Mouse (Mus musculus): ENCODE data around the gene 2810004N23Rik. TPM values are rescaled to one million over a fixed set of nuclear protein-coding genes. Genes with fewer than 3 reads are reported as not detected.
A peak's percentile ranks its signal among the peaks of the same experiment; 100 is the strongest.

The 2810004N23Rik gene
- polyA plus RNA-seq, 2 experiments = 13.5 to 17.9 TPM

DNA sequence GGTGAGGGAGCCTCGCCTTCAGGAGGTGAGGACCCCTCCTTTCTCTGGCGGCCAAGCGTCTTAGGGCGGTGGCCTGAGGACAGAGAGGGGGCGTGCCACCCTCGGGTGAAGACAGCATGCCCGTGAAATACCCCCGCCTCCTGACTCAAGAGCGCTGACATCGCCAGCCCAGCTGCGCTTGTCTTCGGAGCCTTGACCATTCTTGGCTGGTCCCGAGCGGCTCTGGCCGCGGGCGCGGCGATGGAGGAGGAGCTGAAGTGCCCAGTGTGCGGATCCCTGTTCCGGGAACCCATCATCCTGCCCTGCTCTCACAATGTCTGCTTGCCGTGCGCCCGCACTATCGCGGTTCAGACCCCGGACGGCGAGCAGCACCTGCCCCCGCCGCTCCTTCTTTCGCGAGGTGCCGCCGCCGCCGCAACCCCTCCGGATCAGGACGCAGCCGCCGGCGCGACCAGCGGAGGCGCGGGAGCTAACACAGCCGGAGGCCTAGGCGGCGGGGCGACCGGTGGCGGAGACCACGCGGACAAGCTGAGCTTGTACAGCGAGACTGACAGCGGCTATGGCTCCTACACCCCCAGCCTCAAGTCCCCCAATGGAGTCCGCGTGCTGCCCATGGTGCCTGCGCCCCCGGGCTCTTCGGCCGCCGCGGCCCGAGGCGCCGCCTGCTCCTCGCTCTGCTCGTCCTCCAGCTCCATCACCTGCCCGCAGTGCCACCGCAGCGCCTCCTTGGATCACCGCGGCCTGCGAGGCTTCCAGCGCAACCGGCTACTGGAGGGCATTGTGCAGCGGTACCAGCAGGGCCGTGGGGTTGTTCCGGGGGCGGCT lies 69.0 kb downstream of the 2810004N23Rik start:
- H3K9ac ChIP-seq (replicated peaks) = no peak overlapping the region
- H3K36me3 ChIP-seq (replicated peaks; ENCODE audit: control insufficient read depth, insufficient read depth, low read depth) = no peaks in the 10 kb centered on the region
- no peak for DNase-seq (ENCODE audit: low read depth in 3 of 3, low spot score in 3 of 3)
- 0 out of 4 replicates have a peak, but pooled peaks cover 0 to 3% of the 10 kb centered on the region in 2 experiments for H3K4me1 ChIP-seq (replicated peaks; ENCODE audit: control insufficient read depth in 2 of 2, insufficient read depth in 2 of 2, low read length in 1 of 2)
- H3K9me3 ChIP-seq (ENCODE audit: control insufficient read depth, low read length) = no peaks in the 10 kb centered on the region
- H3K4me3 ChIP-seq (ENCODE audit: insufficient read depth in 1 of 2, low read depth in 2 of 2, low read length in 2 of 2) = 0 out of 4 replicates have a peak overlapping the region, but pooled peaks of 1 of the 2 experiments have one; percentile 3
- WGBS (ENCODE audit: insufficient replicate concordance) = 2% methylated on average over 81 of the region's 81 CpGs
- TF ChIP-seq CTCF (IDR thresholded peaks at IDR 0.05; ENCODE audit: low read depth) (no peak), EP300 (IDR thresholded peaks at IDR 0.05; ENCODE audit: low read depth) (no peak)
- peak overlapping the region; percentile 25; the same call in 1 of the 2 replicates for H3K4me2 ChIP-seq (ENCODE audit: low read depth)
- no peak for ATAC-seq (ENCODE audit: insufficient read depth)
- peaks cover 56% of the 10 kb centered on the region for H3K27me3 ChIP-seq (ENCODE audit: control insufficient read depth, insufficient read depth, low read length)
- no peak overlapping the region for H3K27ac ChIP-seq

DNA sequence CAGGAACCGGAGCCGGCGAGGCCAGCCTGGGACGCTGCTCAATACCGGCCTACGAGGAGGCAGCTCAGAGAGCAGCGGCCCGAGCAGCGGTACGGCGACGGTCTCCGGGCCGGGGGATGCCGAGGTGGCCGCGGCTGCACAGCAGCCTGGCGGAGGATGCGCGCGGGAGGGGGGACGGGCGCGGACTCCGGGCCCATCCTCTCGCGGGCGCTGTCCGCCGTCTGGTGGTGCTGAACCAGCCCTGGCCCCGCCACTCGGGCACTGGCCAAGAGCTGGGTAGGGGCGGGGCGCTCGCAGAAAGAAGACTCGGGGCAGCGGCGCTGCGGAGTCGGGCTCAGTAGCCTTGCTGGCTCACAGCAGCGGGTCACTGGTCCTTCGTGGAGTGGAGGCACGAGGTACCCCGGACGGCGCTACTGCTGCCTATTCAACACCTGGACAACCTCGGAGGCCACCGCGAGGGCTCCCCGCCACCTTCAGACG lies 69.7 kb downstream of the 2810004N23Rik start:
- Histone ChIP-seq H3K9me3 (ENCODE audit: control insufficient read depth, low read length) (no peaks in the 10 kb centered on the region), H3K9ac (replicated peaks) (no peak overlapping the region), H3K4me3 (ENCODE audit: insufficient read depth in 1 of 2, low read depth in 2 of 2, low read length in 2 of 2) (peak overlapping the region in 1 of 2 experiments; percentile 9; a peak in 2 of 4 replicates), H3K27me3 (ENCODE audit: control insufficient read depth, insufficient read depth, low read length) (peaks cover 56% of the 10 kb centered on the region), H3K4me2 (ENCODE audit: low read depth) (peak overlapping the region; percentile 25), H3K27ac (no peak overlapping the region), H3K36me3 (replicated peaks; ENCODE audit: control insufficient read depth, insufficient read depth, low read depth) (no peaks in the 10 kb centered on the region), H3K4me1 (replicated peaks; ENCODE audit: control insufficient read depth in 2 of 2, insufficient read depth in 2 of 2, low read length in 1 of 2) (0 out of 4 replicates have a peak, but pooled peaks cover 0 to 3% of the 10 kb centered on the region in 2 experiments)
- under 1% methylated on average over 51 of the region's 51 CpGs for WGBS (ENCODE audit: insufficient replicate concordance)
- peak; percentile 58; the same call in 1 of the 2 replicates for ATAC-seq (ENCODE audit: insufficient read depth)
- DNase-seq (ENCODE audit: low read depth in 3 of 3, low spot score in 3 of 3) = peak; percentile 24 to 38 (median 37)
- TF ChIP-seq CTCF (IDR thresholded peaks at IDR 0.05; ENCODE audit: low read depth) = no peak
- no peak for TF ChIP-seq EP300 (IDR thresholded peaks at IDR 0.05; ENCODE audit: low read depth)

DNA sequence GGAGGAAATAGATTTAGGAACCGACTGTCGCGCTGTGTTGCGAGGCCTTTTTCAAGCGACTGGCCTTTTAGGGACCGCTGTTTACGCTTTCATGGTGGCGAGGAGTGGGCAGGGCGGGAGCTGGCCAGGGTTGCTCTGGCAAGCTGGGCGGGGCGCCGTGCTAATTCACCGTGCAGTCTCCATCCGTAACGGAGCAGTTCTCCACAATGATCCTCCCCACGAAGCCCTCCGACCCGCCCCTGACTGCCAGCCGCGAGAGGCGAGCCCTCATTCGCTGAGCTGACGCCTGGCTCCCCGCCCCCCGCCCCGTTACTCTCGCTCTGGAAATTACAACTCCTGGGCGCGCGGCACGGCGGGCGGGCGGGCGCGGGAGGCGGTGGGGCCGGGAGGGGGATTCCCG lies 70.2 kb downstream of the 2810004N23Rik start, which contains the start of gene Trim67:
Trim67 (plus strand) TSS at position 385 of the 400 bp plus-strand sequence.
- Histone ChIP-seq H3K36me3 (replicated peaks; ENCODE audit: control insufficient read depth, insufficient read depth, low read depth) (no peaks in the 10 kb centered on the region), H3K27me3 (ENCODE audit: control insufficient read depth, insufficient read depth, low read length) (peaks cover 56% of the 10 kb centered on the region), H3K4me2 (ENCODE audit: low read depth) (peak within 1 kb of the TSS; percentile 25), H3K4me3 (ENCODE audit: insufficient read depth in 1 of 2, low read depth in 2 of 2, low read length in 2 of 2) (peak within 1 kb of the TSS; percentile 9 to 21), H3K9ac (replicated peaks) (no peak within 1 kb of the TSS), H3K9me3 (ENCODE audit: control insufficient read depth, low read length) (no peaks in the 10 kb centered on the region), H3K27ac (no peak within 1 kb of the TSS), H3K4me1 (replicated peaks; ENCODE audit: control insufficient read depth in 2 of 2, insufficient read depth in 2 of 2, low read length in 1 of 2) (0 out of 4 replicates have a peak, but pooled peaks cover 0 to 3% of the 10 kb centered on the region in 2 experiments)
- DNase-seq (ENCODE audit: low read depth in 3 of 3, low spot score in 3 of 3) (no peak), ATAC-seq (ENCODE audit: insufficient read depth) (peak; percentile 43; the same call in 1 of the 2 replicates)
- under 1% methylated on average over 39 of the region's 39 CpGs for WGBS (ENCODE audit: insufficient replicate concordance)
- no peak for TF ChIP-seq EP300 (IDR thresholded peaks at IDR 0.05; ENCODE audit: low read depth)
- TF ChIP-seq CTCF (IDR thresholded peaks at IDR 0.05; ENCODE audit: low read depth) = no peak

- Histone ChIP-seq H3K27me3 (ENCODE audit: control insufficient read depth, insufficient read depth, low read length) (peaks cover 56% of the 10 kb centered on the region), H3K4me2 (ENCODE audit: low read depth) (peak overlapping the region; percentile 25), H3K36me3 (replicated peaks; ENCODE audit: control insufficient read depth, insufficient read depth, low read depth) (no peaks in the 10 kb centered on the region), H3K9ac (replicated peaks) (no peak overlapping the region), H3K4me3 (ENCODE audit: insufficient read depth in 1 of 2, low read depth in 2 of 2, low read length in 2 of 2) (peak overlapping the region; percentile 8 to 21), H3K27ac (no peak overlapping the region), H3K9me3 (ENCODE audit: control insufficient read depth, low read length) (no peaks in the 10 kb centered on the region), H3K4me1 (replicated peaks; ENCODE audit: control insufficient read depth in 2 of 2, insufficient read depth in 2 of 2, low read length in 1 of 2) (0 out of 4 replicates have a peak, but pooled peaks cover 0 to 3% of the 10 kb centered on the region in 2 experiments)
- 3% methylated on average over 32 of the region's 32 CpGs for WGBS (ENCODE audit: insufficient replicate concordance)
- TF ChIP-seq EP300 (IDR thresholded peaks at IDR 0.05; ENCODE audit: low read depth) = no peak
- TF ChIP-seq CTCF (IDR thresholded peaks at IDR 0.05; ENCODE audit: low read depth) = no peak
- no peak for DNase-seq (ENCODE audit: low read depth in 3 of 3, low spot score in 3 of 3)
- no peak for ATAC-seq (ENCODE audit: insufficient read depth)
These were observed 70.7 kb downstream of the 2810004N23Rik start for GRCm38 (mm10) chr8:124792186-124792585.

DNA sequence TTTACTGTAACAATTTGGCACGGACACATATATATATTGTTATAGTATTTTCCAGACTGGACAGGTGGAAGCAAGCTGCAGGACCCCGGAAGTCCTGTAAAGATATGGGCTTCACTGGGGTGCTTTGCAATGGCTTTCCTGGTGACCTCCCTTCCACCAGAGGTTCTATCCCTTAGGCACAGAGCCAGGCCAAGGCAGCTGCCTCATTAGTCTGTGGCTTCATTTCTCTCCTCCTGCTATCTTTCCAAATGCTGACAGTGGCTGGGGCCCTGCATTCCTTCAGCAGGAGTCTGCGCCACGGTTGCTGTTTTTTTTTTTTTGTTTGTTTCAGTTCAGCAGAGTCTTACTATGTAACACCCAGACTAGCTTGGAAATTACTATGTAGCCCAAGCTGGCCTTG lies 71.2 kb downstream of the 2810004N23Rik start:
- Histone ChIP-seq H3K4me3 (ENCODE audit: insufficient read depth in 1 of 2, low read depth in 2 of 2, low read length in 2 of 2) (0 out of 4 replicates have a peak overlapping the region, but pooled peaks of 1 of the 2 experiments have one; percentile 21), H3K27me3 (ENCODE audit: control insufficient read depth, insufficient read depth, low read length) (peaks cover 55% of the 10 kb centered on the region), H3K4me1 (replicated peaks; ENCODE audit: control insufficient read depth in 2 of 2, insufficient read depth in 2 of 2, low read length in 1 of 2) (0 out of 4 replicates have a peak, but pooled peaks cover 0 to 3% of the 10 kb centered on the region in 2 experiments), H3K9ac (replicated peaks) (no peak overlapping the region), H3K27ac (no peak overlapping the region), H3K9me3 (ENCODE audit: control insufficient read depth, low read length) (no peaks in the 10 kb centered on the region), H3K36me3 (replicated peaks; ENCODE audit: control insufficient read depth, insufficient read depth, low read depth) (no peaks in the 10 kb centered on the region), H3K4me2 (ENCODE audit: low read depth) (no peak overlapping the region)
- WGBS (ENCODE audit: insufficient replicate concordance) = 37% methylated on average over 4 of the region's 4 CpGs
- DNase-seq (ENCODE audit: low read depth in 3 of 3, low spot score in 3 of 3) (no peak), ATAC-seq (ENCODE audit: insufficient read depth) (no peak)
- TF ChIP-seq CTCF (IDR thresholded peaks at IDR 0.05; ENCODE audit: low read depth) = no peak
- no peak for TF ChIP-seq EP300 (IDR thresholded peaks at IDR 0.05; ENCODE audit: low read depth)

Data from liver, embryonic 14.5 days (tissue).